In genomic region chr12:85451693-85452491, GRCm38 (mm10) we compare ENCODE assay signal across 7 mouse cellular contexts. TPM values are rescaled to one million over a fixed set of nuclear protein-coding genes. Genes with fewer than 3 reads are reported as not detected.
DNase-seq lines count a peak whose midpoint lies in the region; ATAC-seq and TF ChIP-seq lines count a peak whose summit lies in the region.

No protein-coding gene starts in this region.

- peak overlapping the region; percentile 11; the same call in 1 of the 2 replicates for H3K4me3 ChIP-seq in kidney, embryonic 15.5 days (replicated peaks)
- no peak overlapping the region for H3K4me3 ChIP-seq in myocyte
- no peak overlapping the region for H3K4me3 ChIP-seq in forebrain, embryonic 11.5 days (ENCODE audit: low read depth, low read length)

- WGBS in kidney, embryonic 15.5 days = 33% methylated on average over 22 of the region's 22 CpGs
- WGBS in forebrain, embryonic 11.5 days = 46% methylated on average over 22 of the region's 22 CpGs

- no peaks in the 10 kb centered on the region for H3K36me3 ChIP-seq in kidney, embryonic 15.5 days
- H3K36me3 ChIP-seq in myocyte (ENCODE audit: control insufficient read depth, insufficient read depth) = no peaks in the 10 kb centered on the region
- H3K36me3 ChIP-seq in forebrain, embryonic 11.5 days (ENCODE audit: control insufficient read depth, insufficient read depth, low read length) = no peaks in the 10 kb centered on the region

- no peaks in the 10 kb centered on the region for H3K27me3 ChIP-seq in kidney, embryonic 15.5 days
- peaks cover 3% of the 10 kb centered on the region for H3K27me3 ChIP-seq in myocyte (ENCODE audit: control insufficient read depth, insufficient read depth, insufficient read length)
- H3K27me3 ChIP-seq in forebrain, embryonic 11.5 days (ENCODE audit: control insufficient read depth, insufficient read depth, low read length) = no peaks in the 10 kb centered on the region

- DNase-seq in ES-CJ7 (ENCODE audit: low read depth, low spot score) = peak; percentile 91
- DNase-seq in embryo, embryonic 10 days (ENCODE audit: low spot score) = peak; percentile 70
- no peak for DNase-seq in forebrain, embryonic 11.5 days (ENCODE audit: low spot score)
- no peak for DNase-seq in right cerebral cortex, adult 18-20 months

- H3K4me1 ChIP-seq in kidney, embryonic 15.5 days = peaks cover 42% of the 10 kb centered on the region
- H3K4me1 ChIP-seq in forebrain, embryonic 11.5 days (replicated peaks; ENCODE audit: control insufficient read depth, insufficient read depth, low read length) = peaks cover 5% of the 10 kb centered on the region

- no peaks in the 10 kb centered on the region for H3K9me3 ChIP-seq in kidney, embryonic 15.5 days (replicated peaks)
- H3K9me3 ChIP-seq in forebrain, embryonic 11.5 days (ENCODE audit: control insufficient read depth, low read length) = no peaks in the 10 kb centered on the region

- ATAC-seq in kidney, embryonic 15.5 days (replicated peaks; ENCODE audit: low FRiP score) = no peak
- ATAC-seq in monocyte, adult 5-6 weeks (replicated peaks; ENCODE audit: insufficient number of reproducible peaks, low FRiP score, low TSS enrichment, poor library complexity, severe bottlenecking) = no peak
- no peak for ATAC-seq in forebrain, embryonic 11.5 days (replicated peaks; ENCODE audit: low FRiP score)

- H3K79me2 ChIP-seq in myocyte (ENCODE audit: control insufficient read depth, insufficient read depth) = no peaks in the 10 kb centered on the region

- H3K4me2 ChIP-seq in kidney, embryonic 15.5 days = peak overlapping the region; percentile 44
- H3K4me2 ChIP-seq in myocyte (ENCODE audit: low read depth) = peak overlapping the region; percentile 42
- H3K4me2 ChIP-seq in forebrain, embryonic 11.5 days (ENCODE audit: low read depth, low read length, severe bottlenecking) = no peak overlapping the region

- no peak for TF ChIP-seq POLR2A in myocyte (IDR thresholded peaks at IDR 0.05; ENCODE audit: insufficient read length, low read depth)

- no peak overlapping the region for H3ac ChIP-seq in myocyte (ENCODE audit: control insufficient read depth, insufficient read length)

- H3K9ac ChIP-seq in kidney, embryonic 15.5 days = no peak overlapping the region
- H3K9ac ChIP-seq in forebrain, embryonic 11.5 days (ENCODE audit: low read length) = no peak overlapping the region

- H3K27ac ChIP-seq in kidney, embryonic 15.5 days = peak overlapping the region; percentile 57
- no peak overlapping the region for H3K27ac ChIP-seq in forebrain, embryonic 11.5 days (ENCODE audit: low read depth, low read length)

TF ChIP-seq in myocyte, 11 proteins besides CTCF, POLR2A, EP300 and RAD21:
- TF ChIP-seq MYOD1 (IDR thresholded peaks at IDR 0.05; ENCODE audit: control insufficient read depth in 1 of 3, insufficient read length in 2 of 3, low read depth in 2 of 3) (no peak), POLR2AphosphoS2 (IDR thresholded peaks at IDR 0.05; ENCODE audit: insufficient read length, low read depth) (no peak), REST (IDR thresholded peaks at IDR 0.05; ENCODE audit: insufficient read depth, insufficient read length) (no peak), E2F4 (IDR thresholded peaks at IDR 0.05; ENCODE audit: insufficient read depth) (no peak), MAX (IDR thresholded peaks at IDR 0.05; ENCODE audit: low read depth) (no peak), MYOG (IDR thresholded peaks at IDR 0.05; ENCODE audit: control insufficient read depth in 1 of 3, insufficient read depth in 1 of 3, insufficient read length in 2 of 3, low read depth in 2 of 3) (no peak), USF1 (IDR thresholded peaks at IDR 0.05; ENCODE audit: low read depth) (no peak), CEBPB (IDR thresholded peaks at IDR 0.05; ENCODE audit: insufficient read depth, poor library complexity, severe bottlenecking) (no peak), TCF12 (IDR thresholded peaks at IDR 0.05; ENCODE audit: insufficient read depth, poor library complexity, severe bottlenecking) (no peak), TCF3 (IDR thresholded peaks at IDR 0.05; ENCODE audit: insufficient read length, low read depth) (no peak)
TF ChIP-seq in myocyte: peak in this region for 0.

RNA-seq across cellular contexts. Expression of gene Fos, which starts 21.8 kb away (rescaled TPM):
- 3.5 and 3.8 TPM in 2 replicates for polyA plus RNA-seq in kidney, embryonic 15.5 days (2015; fragmentation: Nextera tagmentation; extraction: Ambion mirVana)
- polyA plus RNA-seq in myocyte (2012; fragmentation: generic; extraction: Trizol) = 3.1 TPM
- total RNA-seq in monocyte, adult 5-6 weeks (2017) = 138 to 560 TPM (median 216 TPM) in 3 replicates
- polyA plus RNA-seq in forebrain, embryonic 11.5 days (2014; fragmentation: Nextera tagmentation; extraction: Ambion mirVana) = 0.57 and 1.1 TPM in 2 replicates

Comparison
In these comparisons a context has a peak if more than half of its experiments do, and no peak if none do; other contexts are left out.
1. DNase-seq: peak in ES-CJ7 (single experiment) and embryo, embryonic 10 days (single experiment); none in forebrain, embryonic 11.5 days (single experiment) and right cerebral cortex, adult 18-20 months (single experiment).